Mouse (Mus musculus) brain, embryonic 14.5 days (tissue): ENCODE measurements at regions not wholly inside any gene's neighbourhood (a gene's known extent, or its start where the extent isn't known, plus 50 kb on each side); places are given as distances from the start of the nearest gene placed in this dataset.
A peak's percentile ranks its signal among the peaks of the same experiment; 100 is the strongest.

ENCODE experiments used
- DNase-seq: peaks from one replicate; pipeline ENCODE4 v3.0.0-alpha.2; 2011; ENCODE audit warnings: low read depth
- CTCF ChIP-seq: fragments of 200-500 bp; IDR thresholded peaks from 2 replicates; pipeline ENCODE4 v1.5.1; 2012; ENCODE audit warnings: inconsistent platforms, mild to moderate bottlenecking, moderate library complexity, borderline replicate concordance; ENCODE audit not compliant: insufficient read depth, insufficient read length; ENCODE audit errors: extremely low read depth
- POLR2A ChIP-seq: fragments of 200-500 bp; IDR thresholded peaks from 2 replicates; pipeline ENCODE4 v1.6.1; 2012; ENCODE audit warnings: mild to moderate bottlenecking, inconsistent platforms, borderline replicate concordance; ENCODE audit not compliant: poor library complexity, insufficient read depth, insufficient read length, severe bottlenecking; ENCODE audit errors: extremely low read depth

DNA sequence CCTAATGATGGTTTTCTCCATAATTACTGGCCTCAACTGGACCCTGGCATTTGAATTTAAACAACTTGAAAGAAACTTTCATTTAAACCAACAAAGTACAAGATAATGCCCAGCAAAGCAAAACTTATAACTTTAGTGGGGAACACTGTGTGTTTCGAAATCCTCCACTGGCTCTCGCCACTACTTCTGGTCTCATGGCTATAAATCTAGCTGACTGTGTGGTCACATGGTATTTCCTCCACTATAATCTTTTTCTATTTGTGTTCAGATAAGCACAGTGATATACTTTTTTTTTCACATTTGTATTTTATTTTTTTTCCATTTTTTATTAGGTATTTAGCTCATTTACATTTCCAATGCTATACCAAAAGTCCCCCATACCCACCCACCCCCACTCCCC is 62.6 kb upstream of the Gm21897 start:
- no peak for DNase-seq
- no peak for TF ChIP-seq POLR2A
- TF ChIP-seq CTCF: no peak

DNA sequence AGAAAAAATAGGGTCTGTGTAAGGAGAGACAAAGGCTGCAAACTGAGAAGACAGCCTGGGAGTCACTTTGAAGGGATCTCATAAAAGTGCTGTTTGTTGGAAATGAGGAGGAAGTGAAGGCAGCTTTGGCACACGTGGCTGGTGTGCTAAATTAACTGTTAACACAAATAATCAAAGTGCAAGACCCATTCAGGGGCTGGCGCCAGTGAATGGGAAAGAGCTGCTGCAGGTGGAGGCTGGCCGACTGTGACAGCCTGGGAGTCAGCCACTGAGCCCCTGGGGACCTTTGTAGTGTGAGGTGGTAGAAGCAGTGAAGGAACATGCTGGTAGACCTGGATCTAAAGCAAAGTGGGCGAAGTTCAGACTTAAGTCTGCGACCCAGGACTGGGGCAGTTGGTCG is 57.8 kb upstream of the Gm21897 start:
- peak; percentile 11 for DNase-seq
- TF ChIP-seq CTCF (no peak), POLR2A (no peak)

DNA sequence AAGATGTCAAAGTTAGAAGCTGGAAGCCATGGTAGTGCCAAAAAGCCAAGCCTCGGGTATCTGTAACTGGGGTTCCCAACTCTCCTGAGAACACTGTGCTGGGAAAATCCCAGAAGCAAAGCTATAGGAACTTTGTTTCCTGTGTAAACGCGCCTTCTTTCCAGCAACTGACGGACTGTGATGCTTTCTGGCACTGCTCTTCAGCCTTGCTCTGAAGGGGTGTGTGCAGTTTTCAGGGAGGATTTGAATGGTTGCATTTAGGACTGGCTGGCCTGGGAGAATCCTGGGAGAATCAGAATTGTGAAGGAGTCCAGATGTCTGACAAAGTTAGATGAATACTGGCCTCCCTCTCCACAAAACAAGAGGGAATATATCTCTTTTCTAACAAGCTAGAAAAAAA is 57.2 kb upstream of the Gm21897 start:
- TF ChIP-seq CTCF (no peak), POLR2A (no peak)
- DNase-seq: no peak
